Mouse (Mus musculus): ENCODE results near the gene Tprn. TPM values are rescaled to one million over a fixed set of nuclear protein-coding genes. Genes with fewer than 3 reads are reported as not detected.

Gene Tprn
- polyA plus RNA-seq, 1 experiment from 2014 or later, result 20.3 TPM

DNA sequence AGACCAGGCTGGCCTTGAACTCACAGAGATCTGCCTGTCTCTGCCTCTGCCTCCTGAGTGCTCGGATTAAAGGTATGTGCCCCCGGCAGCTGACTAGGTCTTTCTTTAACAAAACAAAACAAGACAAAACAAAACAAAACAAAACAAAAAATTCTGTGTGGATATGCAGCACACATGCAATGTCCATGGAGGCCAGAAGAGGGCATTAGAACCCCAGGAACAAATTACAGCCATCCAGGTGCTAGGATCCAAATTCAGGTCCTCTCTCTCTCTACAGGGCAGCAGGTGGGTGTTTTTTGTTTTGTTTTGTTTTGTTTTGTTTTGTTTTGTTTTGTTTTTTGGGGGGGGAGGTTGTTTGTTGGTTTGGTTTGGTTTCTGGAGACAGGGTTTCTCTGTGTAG is 3.5 kb upstream of the Tprn start:
- H3K9me3 ChIP-seq (ENCODE audit: control insufficient read depth, low read length), result no peaks in the 10 kb centered on the region
- no peaks in the 10 kb centered on the region for H3K27me3 ChIP-seq (replicated peaks; ENCODE audit: control insufficient read depth, insufficient read depth, low read length)
- H3K9ac ChIP-seq (ENCODE audit: low read depth, low read length), result no peak overlapping the region
- no peak overlapping the region for H3K4me2 ChIP-seq (ENCODE audit: low read length)
- no peaks in the 10 kb centered on the region for H3K36me3 ChIP-seq (ENCODE audit: control insufficient read depth, insufficient read depth, low read length)
- H3K4me3 ChIP-seq (ENCODE audit: low read length), result no peak overlapping the region
- WGBS, result 44% methylated on average over 2 of the region's 2 CpGs
- ATAC-seq, result no peak
- H3K27ac ChIP-seq (ENCODE audit: low read depth, low read length), result no peak overlapping the region
- peaks cover 27% of the 10 kb centered on the region for H3K4me1 ChIP-seq (ENCODE audit: control insufficient read depth, insufficient read depth, low read depth, low read length)

- no peak for ATAC-seq
- WGBS, result 43% methylated on average over 10 of the region's 12 CpGs
- H3K4me1 ChIP-seq (ENCODE audit: control insufficient read depth, insufficient read depth, low read depth, low read length), result peaks cover 41% of the 10 kb centered on the region
These were observed 548 bp upstream of the Tprn start for GRCm38 (mm10) chr2:25261870-25262269.

GRCm38 (mm10) chr2:25262795-25263622 is 591 bp downstream of the Tprn start:
- Histone ChIP-seq H3K27ac (ENCODE audit: low read depth, low read length) (peak overlapping the region; percentile 85), H3K36me3 (ENCODE audit: control insufficient read depth, insufficient read depth, low read length) (no peaks in the 10 kb centered on the region), H3K9ac (ENCODE audit: low read depth, low read length) (peak overlapping the region; percentile 83), H3K4me3 (ENCODE audit: low read length) (peak overlapping the region; percentile 83), H3K27me3 (replicated peaks; ENCODE audit: control insufficient read depth, insufficient read depth, low read length) (no peaks in the 10 kb centered on the region; the same call in 1 of the 2 replicates), H3K4me2 (ENCODE audit: low read length) (peak overlapping the region; percentile 99), H3K4me1 (ENCODE audit: control insufficient read depth, insufficient read depth, low read depth, low read length) (peaks cover 45% of the 10 kb centered on the region), H3K9me3 (ENCODE audit: control insufficient read depth, low read length) (no peaks in the 10 kb centered on the region)
- no peak; the same call in 1 of the 2 replicates for ATAC-seq
- WGBS, result under 1% methylated on average over 82 of the region's 82 CpGs

More at GRCm38 (mm10) chr2:25261870-25262269, 548 bp upstream of the Tprn start:
- Histone ChIP-seq H3K4me2 (ENCODE audit: low read length) (peak overlapping the region; percentile 99), H3K4me3 (ENCODE audit: low read length) (peak overlapping the region; percentile 83), H3K9me3 (ENCODE audit: control insufficient read depth, low read length) (no peaks in the 10 kb centered on the region), H3K27ac (ENCODE audit: low read depth, low read length) (peak overlapping the region; percentile 62), H3K36me3 (ENCODE audit: control insufficient read depth, insufficient read depth, low read length) (no peaks in the 10 kb centered on the region), H3K27me3 (replicated peaks; ENCODE audit: control insufficient read depth, insufficient read depth, low read length) (no peaks in the 10 kb centered on the region; the same call in 1 of the 2 replicates), H3K9ac (ENCODE audit: low read depth, low read length) (peak overlapping the region; percentile 46; the same call in 1 of the 2 replicates)

DNA sequence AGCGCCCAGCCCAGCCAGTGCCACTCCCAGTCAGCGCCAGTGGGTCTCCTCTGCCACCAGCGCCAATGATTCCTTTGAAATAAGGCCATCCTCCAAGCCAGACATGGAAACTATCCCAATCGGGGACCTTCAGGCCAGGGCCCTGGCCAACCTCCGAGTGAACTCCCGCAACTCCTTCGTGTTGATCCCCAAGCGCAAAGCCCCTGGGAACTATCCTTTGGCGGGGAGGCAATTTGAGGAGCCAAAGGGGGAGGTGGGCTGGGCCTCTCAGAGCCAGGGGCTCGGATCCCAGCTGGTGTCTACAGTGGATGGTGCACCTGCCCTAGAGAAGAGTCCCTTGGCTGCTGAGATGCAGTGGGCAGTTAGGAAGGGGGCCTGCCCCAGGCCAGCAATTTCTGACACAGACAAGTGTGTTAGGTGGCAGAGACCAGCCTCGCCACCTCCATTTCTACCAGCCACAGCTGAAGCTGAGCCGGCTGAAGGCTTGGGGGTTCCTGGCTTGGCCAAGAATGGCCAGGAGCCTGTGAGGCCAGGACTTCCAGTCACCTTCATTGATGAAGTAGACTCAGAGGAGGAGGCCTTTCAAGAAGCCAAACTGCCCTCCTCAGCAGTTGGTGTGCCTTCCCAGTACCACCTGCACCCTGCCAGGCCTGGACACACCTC is 1.3 kb downstream of the Tprn start:
- no peaks in the 10 kb centered on the region for H3K9me3 ChIP-seq (ENCODE audit: control insufficient read depth, low read length)
- H3K9ac ChIP-seq (ENCODE audit: low read depth, low read length), result peak overlapping the region; percentile 83
- H3K27me3 ChIP-seq (replicated peaks; ENCODE audit: control insufficient read depth, insufficient read depth, low read length), result no peaks in the 10 kb centered on the region; the same call in 1 of the 2 replicates
- peak overlapping the region; percentile 83 for H3K4me3 ChIP-seq (ENCODE audit: low read length)
- no peaks in the 10 kb centered on the region for H3K36me3 ChIP-seq (ENCODE audit: control insufficient read depth, insufficient read depth, low read length)
- peaks cover 45% of the 10 kb centered on the region for H3K4me1 ChIP-seq (ENCODE audit: control insufficient read depth, insufficient read depth, low read depth, low read length)
- no peak overlapping the region; the same call in 1 of the 2 replicates for H3K27ac ChIP-seq (ENCODE audit: low read depth, low read length)
- whole genome bisulfite sequencing, result 21% methylated on average over 12 of the region's 12 CpGs
- H3K4me2 ChIP-seq (ENCODE audit: low read length), result peak overlapping the region; percentile 99
- ATAC-seq, result no peak

- H3K4me3 ChIP-seq (ENCODE audit: low read length), result peak overlapping the region; percentile 83
- H3K9ac ChIP-seq (ENCODE audit: low read depth, low read length), result peak overlapping the region; percentile 83
- H3K27me3 ChIP-seq (replicated peaks; ENCODE audit: control insufficient read depth, insufficient read depth, low read length), result no peaks in the 10 kb centered on the region; the same call in 1 of the 2 replicates
- H3K9me3 ChIP-seq (ENCODE audit: control insufficient read depth, low read length), result no peaks in the 10 kb centered on the region
- H3K27ac ChIP-seq (ENCODE audit: low read depth, low read length), result no peak overlapping the region
- 86% methylated on average over 5 of the region's 5 CpGs for WGBS
- ATAC-seq, result no peak
- H3K4me1 ChIP-seq (ENCODE audit: control insufficient read depth, insufficient read depth, low read depth, low read length), result peaks cover 45% of the 10 kb centered on the region
- H3K36me3 ChIP-seq (ENCODE audit: control insufficient read depth, insufficient read depth, low read length), result no peaks in the 10 kb centered on the region; the same call in 1 of the 2 replicates
- H3K4me2 ChIP-seq (ENCODE audit: low read length), result peak overlapping the region; percentile 99
These were observed 1.9 kb downstream of the Tprn start for GRCm38 (mm10) chr2:25264286-25264660.

- Histone ChIP-seq H3K9me3 (ENCODE audit: control insufficient read depth, low read length) (no peaks in the 10 kb centered on the region), H3K36me3 (ENCODE audit: control insufficient read depth, insufficient read depth, low read length) (peaks cover 2% of the 10 kb centered on the region; the same call in 1 of the 2 replicates), H3K27ac (ENCODE audit: low read depth, low read length) (no peak overlapping the region), H3K4me3 (ENCODE audit: low read length) (peak overlapping the region; percentile 83), H3K27me3 (replicated peaks; ENCODE audit: control insufficient read depth, insufficient read depth, low read length) (no peaks in the 10 kb centered on the region; the same call in 1 of the 2 replicates), H3K4me1 (ENCODE audit: control insufficient read depth, insufficient read depth, low read depth, low read length) (peaks cover 45% of the 10 kb centered on the region), H3K9ac (ENCODE audit: low read depth, low read length) (no peak overlapping the region), H3K4me2 (ENCODE audit: low read length) (peak overlapping the region; percentile 99)
- ATAC-seq, result no peak
- WGBS, result 55% methylated on average over 3 of the region's 3 CpGs
These were observed 2.4 kb downstream of the Tprn start for GRCm38 (mm10) chr2:25264851-25265250.

GRCm38 (mm10) chr2:25265897-25266656 is 3.7 kb downstream of the Tprn start:
- Histone ChIP-seq H3K9ac (ENCODE audit: low read depth, low read length) (peak overlapping the region; percentile 44), H3K27ac (ENCODE audit: low read depth, low read length) (peak overlapping the region; percentile 73), H3K4me3 (ENCODE audit: low read length) (peak overlapping the region; percentile 20), H3K27me3 (replicated peaks; ENCODE audit: control insufficient read depth, insufficient read depth, low read length) (no peaks in the 10 kb centered on the region; the same call in 1 of the 2 replicates), H3K4me2 (ENCODE audit: low read length) (peak overlapping the region; percentile 99), H3K4me1 (ENCODE audit: control insufficient read depth, insufficient read depth, low read depth, low read length) (peaks cover 50% of the 10 kb centered on the region), H3K36me3 (ENCODE audit: control insufficient read depth, insufficient read depth, low read length) (peaks cover 8% of the 10 kb centered on the region; the same call in 1 of the 2 replicates), H3K9me3 (ENCODE audit: control insufficient read depth, low read length) (no peaks in the 10 kb centered on the region)
- no peak for ATAC-seq
- 48% methylated on average over 6 of the region's 6 CpGs for WGBS

DNA sequence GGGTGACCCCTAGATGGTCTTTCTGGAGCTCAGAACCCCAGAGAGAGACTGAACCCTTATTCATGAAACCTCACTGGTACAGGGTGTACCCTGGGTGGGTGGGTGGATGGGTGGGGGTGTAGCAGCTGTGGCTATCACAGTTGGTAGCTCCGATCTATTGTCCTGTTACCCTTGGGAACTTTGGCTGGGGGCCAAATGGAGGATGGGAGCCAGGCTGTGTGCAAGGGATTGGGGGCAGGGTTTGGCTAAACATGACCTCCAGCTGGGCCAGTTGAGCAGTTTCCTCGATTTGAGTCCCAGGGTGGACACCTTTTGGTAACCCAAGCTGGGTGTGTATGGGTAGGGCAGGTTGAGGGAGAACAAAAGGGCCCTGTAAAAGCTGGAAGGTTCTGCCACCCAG is 4.3 kb downstream of the Tprn start:
- H3K4me1 ChIP-seq (ENCODE audit: control insufficient read depth, insufficient read depth, low read depth, low read length), result peaks cover 56% of the 10 kb centered on the region
- peaks cover 9% of the 10 kb centered on the region; the same call in 1 of the 2 replicates for H3K36me3 ChIP-seq (ENCODE audit: control insufficient read depth, insufficient read depth, low read length)
- WGBS, result 25% methylated on average over 2 of the region's 2 CpGs
- peak overlapping the region; percentile 44 for H3K9ac ChIP-seq (ENCODE audit: low read depth, low read length)
- H3K4me2 ChIP-seq (ENCODE audit: low read length), result peak overlapping the region; percentile 99
- no peaks in the 10 kb centered on the region; the same call in 1 of the 2 replicates for H3K27me3 ChIP-seq (replicated peaks; ENCODE audit: control insufficient read depth, insufficient read depth, low read length)
- H3K9me3 ChIP-seq (ENCODE audit: control insufficient read depth, low read length), result no peaks in the 10 kb centered on the region
- no peak for ATAC-seq
- H3K27ac ChIP-seq (ENCODE audit: low read depth, low read length), result peak overlapping the region; percentile 73
- H3K4me3 ChIP-seq (ENCODE audit: low read length), result peak overlapping the region; percentile 20; the same call in 1 of the 2 replicates

Data from hindbrain, embryonic 16.5 days (tissue).